Mouse (Mus musculus) G1E (cell line): ENCODE data around the gene Matn4.

Experiments used
- CTCF ChIP-seq: IDR thresholded peaks from 2 replicates; pipeline ENCODE4 v1.5.1; 2012; ENCODE audit warnings: low read depth, low read length, inconsistent platforms, mixed read lengths
- POLR2AphosphoS5 ChIP-seq: IDR thresholded peaks from 2 replicates; pipeline ENCODE4 v1.6.1; 2012; ENCODE audit warnings: low read depth, low read length, inconsistent platforms; ENCODE audit not compliant: insufficient replicate concordance

DNA sequence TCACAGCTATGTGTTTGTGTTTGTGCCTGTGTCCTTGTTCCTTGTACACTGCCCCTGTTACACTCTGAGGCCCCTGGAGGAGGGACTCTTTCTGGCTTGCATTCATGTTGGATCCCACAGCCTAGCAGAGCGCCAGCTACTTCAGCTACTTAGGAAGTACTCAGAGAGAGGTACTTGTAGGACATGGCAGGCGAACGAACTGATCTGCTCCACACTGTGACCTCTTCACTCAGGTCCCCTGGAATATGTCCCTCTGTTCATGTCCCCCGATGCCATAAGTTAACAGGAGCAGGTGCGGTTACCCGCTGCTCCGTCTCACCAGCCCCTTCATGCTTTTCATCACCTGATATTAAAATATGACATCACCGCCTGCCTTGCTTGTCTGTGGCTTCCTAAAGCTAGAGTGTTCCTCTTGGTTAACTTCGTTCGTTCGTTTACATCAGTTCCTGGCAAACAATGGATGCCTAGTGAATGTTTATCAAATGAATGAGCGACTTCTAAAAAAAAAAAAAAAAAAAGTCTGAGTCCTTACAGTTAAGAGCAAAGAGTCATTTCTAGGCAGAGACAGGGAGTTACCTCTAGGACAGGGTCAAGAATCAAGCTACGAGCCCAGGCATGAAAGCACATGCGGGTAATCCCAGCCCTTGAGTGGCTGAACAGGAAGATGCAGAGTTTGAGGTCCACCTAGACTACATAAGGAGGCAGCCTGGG, 48.2 kb upstream of the Matn4 start:
- TF ChIP-seq CTCF (no peak), POLR2AphosphoS5 (no peak)
